In the genomic region with DNA sequence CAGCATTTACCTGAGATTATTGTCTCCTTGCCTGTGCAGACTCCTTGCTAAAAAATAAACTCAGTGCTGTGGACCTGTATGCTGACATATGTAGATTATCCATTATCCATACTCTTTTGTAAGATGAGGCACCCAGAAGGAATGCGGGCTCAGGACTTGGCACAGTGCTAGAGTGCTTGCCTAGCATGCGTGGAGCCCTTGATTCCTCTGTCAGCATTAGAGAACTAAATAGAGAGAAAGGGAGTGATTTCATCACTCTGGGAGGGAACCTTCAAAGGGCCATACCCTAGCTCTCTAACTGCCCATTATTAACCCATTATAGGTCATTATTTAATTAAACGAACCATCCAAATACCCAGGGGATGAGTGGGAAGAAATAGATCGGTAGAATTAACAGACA, we compare ENCODE assay signal across 25 mouse cellular contexts.
DNase-seq lines count a peak whose midpoint lies in the region; ATAC-seq and TF ChIP-seq lines count a peak whose summit lies in the region.
"Had no signal": no experiment of that assay in that cellular context is flagged by ENCODE, and none has a peak within 500 bp of the region (broad histone marks: within the 10 kb centered on the region; RNA-seq: fewer than 3 reads in every experiment).

No protein-coding gene starts in this region.

- no peaks in the 10 kb centered on the region for H3K36me3 ChIP-seq in lung, embryonic 14.5 days (ENCODE audit: insufficient read depth)
- H3K36me3 ChIP-seq in stomach, embryonic 15.5 days = no peaks in the 10 kb centered on the region
- H3K36me3 ChIP-seq: forebrain, embryonic 15.5 days; intestine, embryonic 15.5 days; liver, embryonic 13.5 days; lung, embryonic 15.5 days; neural tube, embryonic 12.5 days had no signal

- TF ChIP-seq CTCF in lung, embryonic 14.5 days (IDR thresholded peaks at IDR 0.05; ENCODE audit: low read depth) = no peak
- no peak for TF ChIP-seq CTCF in Patski (IDR thresholded peaks at IDR 0.05)

- intact Hi-C loops in heart, postnatal 14 days (cut with DNase I) = no loop called here

- ATAC-seq in lung, embryonic 14.5 days (ENCODE audit: insufficient read depth) = peak; percentile 49; the same call in 1 of the 2 replicates
- ATAC-seq in Patski = peak; percentile 81
- ATAC-seq in stomach, embryonic 15.5 days (ENCODE audit: insufficient read depth, low FRiP score, low read depth) = 0 out of 2 replicates have a peak, but pooled peaks have one; percentile 50
- ATAC-seq: forebrain, embryonic 15.5 days; hindbrain, postnatal 0 days; intestine, embryonic 15.5 days; midbrain, embryonic 16.5 days had no signal

- H3K27ac ChIP-seq in lung, embryonic 14.5 days (ENCODE audit: low read depth) = no peak overlapping the region
- no peak overlapping the region for H3K27ac ChIP-seq in stomach, embryonic 15.5 days
- H3K27ac ChIP-seq: forebrain, embryonic 15.5 days; hindbrain, postnatal 0 days; intestine, embryonic 15.5 days; layer of hippocampus, adult 2 months; liver, embryonic 13.5 days; lung, embryonic 15.5 days; neural tube, embryonic 12.5 days had no signal

- peak; percentile 18 for DNase-seq in lung, embryonic 14.5 days
- no peak for DNase-seq in lung, postnatal 25 days (ENCODE audit: low spot score)
- DNase-seq in Muller cell, postnatal 12 days (ENCODE audit: inconsistent ontology term) = peak; percentile 67
- no peak for DNase-seq in Patski (ENCODE audit: low read depth, low spot score)
- DNase-seq in heart, postnatal 14 days = no peak
- DNase-seq in thymus, postnatal 36 days = no peak
- DNase-seq: adrenal gland, postnatal 25 days; cerebellum, adult 2 months; cerebellum, postnatal 14 days; kidney, adult 2 months; kidney, postnatal 36 days; left cerebral cortex, postnatal 4 days; liver, embryonic 13.5 days; right cerebral cortex, postnatal 4 days had no signal

- no peaks in the 10 kb centered on the region for H3K9me3 ChIP-seq in lung, embryonic 14.5 days (ENCODE audit: low read depth, low read length)
- H3K9me3 ChIP-seq in stomach, embryonic 15.5 days = no peaks in the 10 kb centered on the region
- H3K9me3 ChIP-seq: forebrain, embryonic 15.5 days; intestine, embryonic 15.5 days; liver, embryonic 13.5 days; lung, embryonic 15.5 days; neural tube, embryonic 12.5 days had no signal

- POLR2A ChIA-PET in Patski (lab: Charles Lee) = no interaction called here

- CTCF ChIA-PET in Patski (lab: Charles Lee) = interaction anchor here (1.3 kb wide), 1 partner anchor 11 kb away, joined by 9 read pairs; no protein-coding TSS in a partner anchor

- WGBS in lung, embryonic 14.5 days = 60% methylated on average over 4 of the region's 4 CpGs
- WGBS in stomach, embryonic 15.5 days = 59% methylated on average over 4 of the region's 4 CpGs

- H3K4me3 ChIP-seq in lung, embryonic 14.5 days (ENCODE audit: low read depth, low read length) = no peak overlapping the region
- no peak overlapping the region for H3K4me3 ChIP-seq in stomach, embryonic 15.5 days (replicated peaks)
- H3K4me3 ChIP-seq: forebrain, embryonic 15.5 days; intestine, embryonic 15.5 days; layer of hippocampus, adult 2 months; liver, embryonic 13.5 days; lung, embryonic 15.5 days; myocyte; neural tube, embryonic 12.5 days had no signal

- 0 out of 2 replicates have a peak, but pooled peaks cover 3% of the 10 kb centered on the region for H3K4me1 ChIP-seq in lung, embryonic 14.5 days (ENCODE audit: insufficient read depth)
- H3K4me1 ChIP-seq in stomach, embryonic 15.5 days = no peaks in the 10 kb centered on the region
- H3K4me1 ChIP-seq: intestine, embryonic 15.5 days; liver, embryonic 13.5 days; lung, embryonic 15.5 days; neural tube, embryonic 12.5 days had no signal

- no peak overlapping the region for H3K9ac ChIP-seq in lung, embryonic 14.5 days
- no peak overlapping the region for H3K9ac ChIP-seq in stomach, embryonic 15.5 days
- H3K9ac ChIP-seq: forebrain, embryonic 15.5 days; intestine, embryonic 15.5 days; liver, embryonic 13.5 days; lung, embryonic 15.5 days; neural tube, embryonic 12.5 days had no signal

- no peaks in the 10 kb centered on the region for H3K27me3 ChIP-seq in lung, embryonic 14.5 days (ENCODE audit: insufficient read depth, low read length)
- no peaks in the 10 kb centered on the region for H3K27me3 ChIP-seq in Patski
- H3K27me3 ChIP-seq in stomach, embryonic 15.5 days (replicated peaks) = no peaks in the 10 kb centered on the region
- H3K27me3 ChIP-seq: CH12.LX; forebrain, embryonic 15.5 days; intestine, embryonic 15.5 days; liver, embryonic 13.5 days; lung, embryonic 15.5 days had no signal

- in situ Hi-C loops in Patski (cut with MboI; ENCODE audit: low pct_unique_long_range_greater_than_20kb) = no loop called here

- H3K4me2 ChIP-seq in lung, embryonic 14.5 days = no peak overlapping the region
- no peak overlapping the region for H3K4me2 ChIP-seq in stomach, embryonic 15.5 days
- H3K4me2 ChIP-seq: forebrain, embryonic 15.5 days; intestine, embryonic 15.5 days; liver, embryonic 13.5 days; lung, embryonic 15.5 days; midbrain, embryonic 11.5 days; neural tube, embryonic 12.5 days had no signal

Comparison
In these comparisons a context has a peak if more than half of its experiments do, and no peak if none do; other contexts are left out.
1. DNase-seq: peak in lung, embryonic 14.5 days (single experiment) and Muller cell, postnatal 12 days (single experiment); none in lung, postnatal 25 days (single experiment), Patski (single experiment), heart, postnatal 14 days (0 of 2) and thymus, postnatal 36 days (0 of 2).
2. Peak in every context shown above with its lines, with median percentiles within 50 percentile points of each other: ATAC-seq.